Mouse (Mus musculus) stomach, postnatal 0 days (tissue): ENCODE results near the gene Esrrb. TPM values are rescaled to one million over a fixed set of nuclear protein-coding genes. Genes with fewer than 3 reads are reported as not detected.

Experiments
- ATAC-seq: fragments of 200-750 bp; cut with Nextera tagmentation; 2 replicates; pipeline ENCODE4 v1.8.0; 2017; ENCODE audit not compliant: low FRiP score, low TSS enrichment
- DNase-seq: peaks from one replicate; pipeline ENCODE4 v3.0.0-alpha.2; 2016; ENCODE audit warnings: low spot score
- H3K27ac ChIP-seq: fragments of 300-500 bp; sonication (generic); replicated peaks from 2 replicates; pipeline ENCODE4 v1.5.1; 2014; ENCODE audit warnings: mild to moderate bottlenecking, control low read depth
- H3K27me3 ChIP-seq: fragments of 300-500 bp; sonication (generic); 2 replicates; pipeline ENCODE4 v1.6.1; 2014; ENCODE audit warnings: low read length; ENCODE audit not compliant: control insufficient read depth, insufficient read depth
- H3K36me3 ChIP-seq: fragments of 300-500 bp; sonication (generic); 2 replicates; pipeline ENCODE4 v1.6.1; 2014; ENCODE audit warnings: low read length, mixed read lengths; ENCODE audit not compliant: control insufficient read depth, insufficient read depth
- H3K4me1 ChIP-seq: fragments of 300-500 bp; sonication (generic); replicated peaks from 2 replicates; pipeline ENCODE4 v1.6.1; 2014; ENCODE audit warnings: antibody characterized with exemption; ENCODE audit not compliant: control insufficient read depth, insufficient read depth
- H3K4me2 ChIP-seq: fragments of 300-500 bp; sonication (generic); replicated peaks from 2 replicates; pipeline ENCODE4 v1.6.1; 2014; ENCODE audit warnings: low read depth, mild to moderate bottlenecking, control low read depth, moderate library complexity
- H3K4me3 ChIP-seq: fragments of 300-500 bp; sonication (generic); 2 replicates; pipeline ENCODE4 v1.5.1; 2014; ENCODE audit warnings: low read depth, low read length, control low read depth
- H3K9ac ChIP-seq: fragments of 300-500 bp; sonication (generic); 2 replicates; pipeline ENCODE4 v1.6.1; 2014; ENCODE audit warnings: mild to moderate bottlenecking, low read length, control low read depth, mixed read lengths
- H3K9me3 ChIP-seq: fragments of 300-500 bp; sonication (generic); 2 replicates; pipeline ENCODE4 v1.6.1; 2016; ENCODE audit warnings: low read length; ENCODE audit not compliant: control insufficient read depth
- CTCF ChIP-seq: IDR thresholded peaks from 2 replicates; pipeline ENCODE4 v1.5.1; 2016; ENCODE audit warnings: antibody characterized with exemption, low read depth, mild to moderate bottlenecking, moderate library complexity
- EP300 ChIP-seq: optimal IDR thresholded peaks from 2 replicates; pipeline ENCODE3; 2016; ENCODE audit warnings: antibody characterized with exemption
- WGBS: fragments of 180-500 bp; shearing (Covaris S2); extraction: QIAGEN DNeasy Blood & Tissue Kit; methylation state at CpG from one replicate; pipeline ENCODE4 v1.1.7; 2014; 5-methylcytosine and 5-hydroxymethylcytosine counted together
- polyA plus RNA-seq: library from polyadenylated mRNA; unstranded; fragments of >200 nt; fragmentation: Nextera tagmentation; extraction: Ambion mirVana; gene quantifications from 2 replicates; pipeline ENCODE4 v1.2.1, GENCODE M21; 2015

Esrrb gene
- polyA plus RNA-seq, 1 experiment from 2014 or later: 0.13 TPM

DNA sequence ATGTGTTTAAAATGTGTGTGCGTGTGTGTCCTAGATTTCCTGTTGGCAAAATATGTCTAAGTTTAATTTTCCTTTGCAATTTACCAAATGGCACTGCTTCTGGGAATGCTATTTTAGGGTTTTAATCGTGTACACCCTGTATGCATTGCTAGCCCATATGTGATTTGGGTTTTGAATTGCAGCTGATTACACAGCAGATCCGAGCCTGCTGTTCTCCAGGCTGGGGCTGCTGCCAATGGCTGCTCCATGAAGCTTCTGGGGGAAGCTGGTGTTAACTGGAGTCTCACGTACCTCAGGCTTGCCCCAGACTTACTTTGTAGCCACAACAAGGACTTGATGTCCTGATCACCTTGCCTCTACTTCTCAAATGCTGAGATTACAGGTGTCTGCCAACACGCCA is 205.1 kb downstream of the Esrrb start:
- ATAC-seq: no peak
- Histone ChIP-seq H3K4me2 (no peak overlapping the region), H3K36me3 (no peaks in the 10 kb centered on the region), H3K27ac (no peak overlapping the region), H3K27me3 (no peaks in the 10 kb centered on the region), H3K4me1 (no peaks in the 10 kb centered on the region), H3K4me3 (no peak overlapping the region), H3K9me3 (no peaks in the 10 kb centered on the region), H3K9ac (no peak overlapping the region)
- 71% methylated on average over 5 of the region's 5 CpGs for WGBS
- TF ChIP-seq EP300 (no peak), CTCF (no peak)
- no peak for DNase-seq

Other genes starting within 250 kb of the Esrrb start
- 6.8 and 7.9 TPM in 2 replicates for gene Gpatch2l, start 119.3 kb upstream of the Esrrb start, polyA plus RNA-seq